Mouse (Mus musculus) stomach, embryonic 15.5 days (tissue): ENCODE measurements around the gene Nadsyn1. TPM values are rescaled to one million over a fixed set of nuclear protein-coding genes. Genes with fewer than 3 reads are reported as not detected.

ENCODE experiments used
- ATAC-seq: fragments of 200-750 bp; cut with Nextera tagmentation; 2 replicates; pipeline ENCODE4 v1.8.0; 2017; ENCODE audit warnings: low read depth, moderate number of reproducible peaks, moderate TSS enrichment; ENCODE audit not compliant: insufficient read depth, low FRiP score
- H3K27ac ChIP-seq: fragments of 300-500 bp; sonication (generic); 2 replicates; pipeline ENCODE4 v1.5.1; 2015; ENCODE audit warnings: mild to moderate bottlenecking, inconsistent platforms
- H3K27me3 ChIP-seq: fragments of 300-500 bp; sonication (generic); replicated peaks from 2 replicates; pipeline ENCODE4 v1.6.1; 2015; ENCODE audit warnings: inconsistent platforms
- H3K36me3 ChIP-seq: fragments of 300-500 bp; sonication (generic); 2 replicates; pipeline ENCODE4 v1.6.1; 2015; ENCODE audit warnings: inconsistent platforms
- H3K4me1 ChIP-seq: fragments of 300-500 bp; sonication (generic); 2 replicates; pipeline ENCODE4 v1.6.1; 2015; ENCODE audit warnings: inconsistent platforms
- H3K4me2 ChIP-seq: fragments of 300-500 bp; sonication (generic); 2 replicates; pipeline ENCODE4 v1.6.1; 2015; ENCODE audit warnings: mild to moderate bottlenecking, inconsistent platforms
- H3K4me3 ChIP-seq: fragments of 300-500 bp; sonication (generic); replicated peaks from 2 replicates; pipeline ENCODE4 v1.5.1; 2015; ENCODE audit warnings: inconsistent platforms
- H3K9ac ChIP-seq: fragments of 300-500 bp; sonication (generic); 2 replicates; pipeline ENCODE4 v1.6.1; 2015; ENCODE audit warnings: inconsistent platforms
- H3K9me3 ChIP-seq: fragments of 300-500 bp; sonication (generic); 2 replicates; pipeline ENCODE4 v1.6.1; 2016; ENCODE audit warnings: inconsistent platforms
- WGBS: fragments of 180-500 bp; shearing (Covaris S2); methylation state at CpG from one replicate; pipeline ENCODE4 v1.1.7; 2015; 5-methylcytosine and 5-hydroxymethylcytosine counted together
- polyA plus RNA-seq: library from polyadenylated mRNA; unstranded; fragments of >200 nt; fragmentation: Nextera tagmentation; extraction: Ambion mirVana; gene quantifications from 2 replicates; pipeline ENCODE4 v1.2.1, GENCODE M21; 2015

Gene Nadsyn1
- polyA plus RNA-seq, 1 experiment from 2014 or later = 12.3 TPM

- Histone ChIP-seq H3K9ac (no peak overlapping the region), H3K27me3 (peaks cover 4% of the 10 kb centered on the region; the same call in 1 of the 2 replicates), H3K9me3 (no peaks in the 10 kb centered on the region), H3K4me2 (no peak overlapping the region), H3K4me3 (no peak overlapping the region), H3K27ac (no peak overlapping the region), H3K4me1 (no peaks in the 10 kb centered on the region), H3K36me3 (no peaks in the 10 kb centered on the region)
- 73% methylated on average over 19 of the region's 19 CpGs for WGBS
- no peak for ATAC-seq
Observed at GRCm38 (mm10) chr7:143764876-143765530, 57.6 kb downstream of the Nadsyn1 start.

GRCm38 (mm10) chr7:143763794-143764193, 58.9 kb downstream of the Nadsyn1 start:
- Histone ChIP-seq H3K27ac (no peak overlapping the region), H3K36me3 (no peaks in the 10 kb centered on the region), H3K27me3 (peaks cover 4% of the 10 kb centered on the region; the same call in 1 of the 2 replicates), H3K4me2 (no peak overlapping the region), H3K4me1 (no peaks in the 10 kb centered on the region), H3K9ac (no peak overlapping the region), H3K4me3 (no peak overlapping the region), H3K9me3 (no peaks in the 10 kb centered on the region)
- WGBS = 13% methylated on average over 3 of the region's 3 CpGs
- no peak for ATAC-seq

- Histone ChIP-seq H3K9ac (no peak overlapping the region), H3K4me2 (no peak overlapping the region), H3K27ac (no peak overlapping the region), H3K36me3 (no peaks in the 10 kb centered on the region), H3K27me3 (0 out of 2 replicates have a peak, but pooled peaks cover 4% of the 10 kb centered on the region), H3K4me3 (no peak overlapping the region), H3K4me1 (peaks cover 10% of the 10 kb centered on the region; the same call in 1 of the 2 replicates), H3K9me3 (no peaks in the 10 kb centered on the region)
- no peak for ATAC-seq
- WGBS = 51% methylated on average over 3 of the region's 3 CpGs
Observed at GRCm38 (mm10) chr7:143758956-143759355, 63.7 kb downstream of the Nadsyn1 start.

- no peak for ATAC-seq
Observed at GRCm38 (mm10) chr7:143757696-143758095, 65.0 kb downstream of the Nadsyn1 start.

GRCm38 (mm10) chr7:143757027-143757390, 65.6 kb downstream of the Nadsyn1 start:
- peak; percentile 78 for ATAC-seq
- H3K27ac ChIP-seq = no peak overlapping the region
- 0 out of 2 replicates have a peak, but pooled peaks cover 4% of the 10 kb centered on the region for H3K27me3 ChIP-seq
- no peaks in the 10 kb centered on the region for H3K36me3 ChIP-seq
- H3K9me3 ChIP-seq = no peaks in the 10 kb centered on the region
- H3K4me2 ChIP-seq = peak overlapping the region; percentile 94
- WGBS = under 1% methylated on average over 15 of the region's 15 CpGs
- peaks cover 10% of the 10 kb centered on the region; the same call in 1 of the 2 replicates for H3K4me1 ChIP-seq
- H3K9ac ChIP-seq = no peak overlapping the region
- peak overlapping the region; percentile 44 for H3K4me3 ChIP-seq

More at GRCm38 (mm10) chr7:143757696-143758095, 65.0 kb downstream of the Nadsyn1 start:
- H3K4me2 ChIP-seq = no peak overlapping the region
- H3K9ac ChIP-seq = no peak overlapping the region
- no peak overlapping the region for H3K27ac ChIP-seq
- WGBS = 60% methylated on average over 3 of the region's 3 CpGs
- H3K36me3 ChIP-seq = no peaks in the 10 kb centered on the region
- H3K4me1 ChIP-seq = peaks cover 10% of the 10 kb centered on the region; the same call in 1 of the 2 replicates
- no peak overlapping the region for H3K4me3 ChIP-seq
- 0 out of 2 replicates have a peak, but pooled peaks cover 4% of the 10 kb centered on the region for H3K27me3 ChIP-seq
- H3K9me3 ChIP-seq = no peaks in the 10 kb centered on the region

GRCm38 (mm10) chr7:143756125-143757026, 66.3 kb downstream of the Nadsyn1 start, which contains the start of gene Osbpl5:
TSS of gene Osbpl5 (minus strand) at chr7:143756985.
- Histone ChIP-seq H3K9ac (no peak within 1 kb of the TSS), H3K27me3 (0 out of 2 replicates have a peak, but pooled peaks cover 4% of the 10 kb centered on the region), H3K4me1 (peaks cover 10% of the 10 kb centered on the region; the same call in 1 of the 2 replicates), H3K9me3 (no peaks in the 10 kb centered on the region), H3K36me3 (no peaks in the 10 kb centered on the region), H3K4me3 (peak within 1 kb of the TSS; percentile 44), H3K27ac (no peak within 1 kb of the TSS), H3K4me2 (peak within 1 kb of the TSS; percentile 94)
- ATAC-seq = peak; percentile 1; the same call in 1 of the 2 replicates
- 22% methylated on average over 22 of the region's 22 CpGs for WGBS

GRCm38 (mm10) chr7:143755357-143756124, 67.1 kb downstream of the Nadsyn1 start:
- H3K9ac ChIP-seq = no peak overlapping the region
- H3K36me3 ChIP-seq = no peaks in the 10 kb centered on the region
- H3K27ac ChIP-seq = no peak overlapping the region
- 71% methylated on average over 9 of the region's 9 CpGs for WGBS
- H3K4me2 ChIP-seq = no peak overlapping the region
- ATAC-seq = no peak
- H3K9me3 ChIP-seq = no peaks in the 10 kb centered on the region
- 0 out of 2 replicates have a peak, but pooled peaks cover 4% of the 10 kb centered on the region for H3K27me3 ChIP-seq
- peaks cover 10% of the 10 kb centered on the region; the same call in 1 of the 2 replicates for H3K4me1 ChIP-seq
- no peak overlapping the region for H3K4me3 ChIP-seq

- Histone ChIP-seq H3K36me3 (no peaks in the 10 kb centered on the region), H3K4me2 (no peak overlapping the region), H3K4me1 (peaks cover 10% of the 10 kb centered on the region; the same call in 1 of the 2 replicates), H3K4me3 (no peak overlapping the region), H3K9ac (no peak overlapping the region), H3K27ac (no peak overlapping the region), H3K9me3 (no peaks in the 10 kb centered on the region), H3K27me3 (0 out of 2 replicates have a peak, but pooled peaks cover 4% of the 10 kb centered on the region)
- WGBS = 38% methylated on average over 5 of the region's 5 CpGs
- ATAC-seq = no peak
Observed at GRCm38 (mm10) chr7:143753990-143754715, 68.5 kb downstream of the Nadsyn1 start.

- 79% methylated on average over 3 of the region's 3 CpGs for WGBS
- no peak overlapping the region for H3K27ac ChIP-seq
- ATAC-seq = no peak
- no peak overlapping the region for H3K9ac ChIP-seq
- no peak overlapping the region for H3K4me2 ChIP-seq
- no peak overlapping the region for H3K4me3 ChIP-seq
- H3K9me3 ChIP-seq = no peaks in the 10 kb centered on the region
- H3K36me3 ChIP-seq = no peaks in the 10 kb centered on the region
- H3K27me3 ChIP-seq = 0 out of 2 replicates have a peak, but pooled peaks cover under 1% of the 10 kb centered on the region
- peaks cover 14% of the 10 kb centered on the region; the same call in 1 of the 2 replicates for H3K4me1 ChIP-seq
Observed at GRCm38 (mm10) chr7:143752606-143753005, 70.0 kb downstream of the Nadsyn1 start.

GRCm38 (mm10) chr7:143752056-143752455, 70.6 kb downstream of the Nadsyn1 start:
- H3K36me3 ChIP-seq = no peaks in the 10 kb centered on the region
- no peak overlapping the region for H3K27ac ChIP-seq
- no peak overlapping the region for H3K4me3 ChIP-seq
- no peak overlapping the region for H3K4me2 ChIP-seq
- WGBS = 58% methylated on average over 4 of the region's 4 CpGs
- ATAC-seq = no peak
- no peak overlapping the region for H3K9ac ChIP-seq
- peaks cover 9% of the 10 kb centered on the region; the same call in 1 of the 2 replicates for H3K4me1 ChIP-seq
- H3K27me3 ChIP-seq = no peaks in the 10 kb centered on the region
- H3K9me3 ChIP-seq = no peaks in the 10 kb centered on the region
